Mouse (Mus musculus) gastrocnemius, postnatal 4 days (tissue): ENCODE results near the gene Net1. TPM values are rescaled to one million over a fixed set of nuclear protein-coding genes. Genes with fewer than 3 reads are reported as not detected.
"Not testable (repeated sequence)": the region's sequence is repeated elsewhere in the genome, so short reads cannot be mapped to it uniquely, and the experiment has no call there.

Experiments
- DNase-seq, 2 experiments: peaks; one replicate each; pipeline ENCODE4 v3.0.0; 2021 to 2022; ENCODE audit warnings: low spot score in 2 of 2, mixed read lengths in 2 of 2
- microRNA-seq: library from miRNA; unstranded; fragments of <30 nt; microRNA quantifications from one replicate; pipeline ENCODE4 v1.2.0, GENCODE M21; 2021
- total RNA-seq, 2 experiments: library from RNA; stranded (reverse); gene quantifications; 2 replicates each; pipeline ENCODE4 v1.2.3; 2021

Net1 gene
- total RNA-seq, 2 experiments from 2014 or later: 86.1 to 97.2 TPM

- not testable (repeated sequence) for DNase-seq
These were observed 80.7 kb downstream of the Net1 start, which contains the start of gene Calm4 for GRCm38 (mm10) chr13:3837312-3837807. TSS of gene Calm4 (plus strand) at chr13:3837757.

DNA sequence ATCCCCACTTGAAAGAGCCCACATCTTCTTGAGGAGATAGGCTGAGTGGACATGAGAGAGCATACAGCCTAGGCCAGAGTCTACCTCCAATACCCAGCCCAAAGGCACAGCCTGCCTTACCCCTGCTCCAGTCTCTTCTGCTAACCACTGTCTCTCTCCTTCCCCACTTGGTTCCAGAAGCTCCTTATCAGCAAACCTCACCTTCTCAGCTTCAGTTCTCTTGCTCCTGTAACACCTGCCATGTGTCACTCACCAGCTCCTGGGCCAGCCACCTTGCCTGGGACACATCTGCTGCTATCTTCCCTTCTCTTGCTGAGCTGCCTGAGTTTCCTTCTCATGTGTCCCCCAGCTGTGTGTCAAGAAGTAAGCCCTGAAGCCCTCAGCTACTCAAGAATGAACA lies 84.4 kb downstream of the Net1 start:
- not testable (repeated sequence) for DNase-seq

- DNase-seq: no peak
These were observed 85.6 kb downstream of the Net1 start for GRCm38 (mm10) chr13:3832450-3832849.

Small RNAs within 50 kb of the gene (microRNA-seq; reads per million reads assigned to microRNA genes)
- gene Gm22460: not detected

Other genes starting within 250 kb of the Net1 start
- gene Calml3, start 113.9 kb downstream of the Net1 start, total RNA-seq: under 1 TPM; 0.18 to 0.20 TPM
- 1 to 10 TPM in 1 of 2 experiments, under 1 TPM in 1; 0.61 to 1.6 TPM for gene Calm4, start 80.5 kb downstream of the Net1 start, total RNA-seq
- not detected for gene Calm5, start 64.0 kb downstream of the Net1 start, total RNA-seq
- not detected for gene Tubal3, start 54 bp upstream of the Net1 start, total RNA-seq
- not detected for gene Ucn3, start 27.1 kb upstream of the Net1 start, total RNA-seq
- 1 to 10 TPM; 3.1 to 4.5 TPM for gene Akr1c14, start 130.8 kb upstream of the Net1 start, total RNA-seq
- gene Akr1c18, start 232.4 kb upstream of the Net1 start, total RNA-seq: 1 to 10 TPM; 2.0 to 3.1 TPM